Mouse (Mus musculus): Measurements from ENCODE around the gene Hpcal1. TPM values are rescaled to one million over a fixed set of nuclear protein-coding genes. Genes with fewer than 3 reads are reported as not detected.

Gene Hpcal1
- polyA plus RNA-seq, 1 experiment from 2014 or later: 48.0 TPM

GRCm38 (mm10) chr12:17715720-17716478, 25.2 kb downstream of the Hpcal1 start:
- Histone ChIP-seq H3K36me3 (ENCODE audit: control insufficient read depth, insufficient read depth, low read length) (no peaks in the 10 kb centered on the region), H3K27me3 (ENCODE audit: control insufficient read depth, insufficient read depth, low read length) (no peaks in the 10 kb centered on the region), H3K4me3 (ENCODE audit: low read depth, low read length) (no peak overlapping the region), H3K27ac (ENCODE audit: low read depth, low read length) (no peak overlapping the region), H3K9ac (ENCODE audit: low read depth, low read length) (no peak overlapping the region), H3K4me2 (replicated peaks; ENCODE audit: low read depth, low read length) (no peak overlapping the region), H3K4me1 (replicated peaks; ENCODE audit: control insufficient read depth, insufficient read depth, low read length) (no peaks in the 10 kb centered on the region), H3K9me3 (ENCODE audit: control insufficient read depth, low read length) (no peaks in the 10 kb centered on the region)
- DNase-seq (ENCODE audit: low spot score) (no peak), ATAC-seq (ENCODE audit: low FRiP score) (no peak)
- 95% methylated on average over 4 of the region's 4 CpGs for WGBS

GRCm38 (mm10) chr12:17717257-17717656, 26.6 kb downstream of the Hpcal1 start:
- Histone ChIP-seq H3K9ac (ENCODE audit: low read depth, low read length) (no peak overlapping the region), H3K4me3 (ENCODE audit: low read depth, low read length) (no peak overlapping the region), H3K27me3 (ENCODE audit: control insufficient read depth, insufficient read depth, low read length) (no peaks in the 10 kb centered on the region), H3K4me2 (replicated peaks; ENCODE audit: low read depth, low read length) (no peak overlapping the region), H3K27ac (ENCODE audit: low read depth, low read length) (no peak overlapping the region), H3K36me3 (ENCODE audit: control insufficient read depth, insufficient read depth, low read length) (no peaks in the 10 kb centered on the region), H3K9me3 (ENCODE audit: control insufficient read depth, low read length) (no peaks in the 10 kb centered on the region), H3K4me1 (replicated peaks; ENCODE audit: control insufficient read depth, insufficient read depth, low read length) (no peaks in the 10 kb centered on the region)
- DNase-seq (ENCODE audit: low spot score) (no peak), ATAC-seq (ENCODE audit: low FRiP score) (no peak)
- 91% methylated on average over 1 of the region's 1 CpGs for WGBS

- Histone ChIP-seq H3K4me2 (replicated peaks; ENCODE audit: low read depth, low read length) (no peak overlapping the region), H3K9ac (ENCODE audit: low read depth, low read length) (no peak overlapping the region), H3K27ac (ENCODE audit: low read depth, low read length) (no peak overlapping the region), H3K36me3 (ENCODE audit: control insufficient read depth, insufficient read depth, low read length) (no peaks in the 10 kb centered on the region), H3K4me3 (ENCODE audit: low read depth, low read length) (no peak overlapping the region), H3K27me3 (ENCODE audit: control insufficient read depth, insufficient read depth, low read length) (no peaks in the 10 kb centered on the region), H3K4me1 (replicated peaks; ENCODE audit: control insufficient read depth, insufficient read depth, low read length) (no peaks in the 10 kb centered on the region), H3K9me3 (ENCODE audit: control insufficient read depth, low read length) (no peaks in the 10 kb centered on the region)
- DNase-seq (ENCODE audit: low spot score) (no peak), ATAC-seq (ENCODE audit: low FRiP score) (no peak)
- 87% methylated on average over 6 of the region's 6 CpGs for WGBS
Observed at GRCm38 (mm10) chr12:17718146-17718545, 27.5 kb downstream of the Hpcal1 start.

- DNase-seq (ENCODE audit: low spot score): no peak
- peaks cover under 1% of the 10 kb centered on the region for H3K4me1 ChIP-seq (replicated peaks; ENCODE audit: control insufficient read depth, insufficient read depth, low read length)
- ATAC-seq (ENCODE audit: low FRiP score): no peak
- no peaks in the 10 kb centered on the region for H3K27me3 ChIP-seq (ENCODE audit: control insufficient read depth, insufficient read depth, low read length)
- H3K4me2 ChIP-seq (replicated peaks; ENCODE audit: low read depth, low read length): no peak overlapping the region
- H3K9ac ChIP-seq (ENCODE audit: low read depth, low read length): no peak overlapping the region
- H3K9me3 ChIP-seq (ENCODE audit: control insufficient read depth, low read length): no peaks in the 10 kb centered on the region
- no peaks in the 10 kb centered on the region for H3K36me3 ChIP-seq (ENCODE audit: control insufficient read depth, insufficient read depth, low read length)
- no peak overlapping the region for H3K27ac ChIP-seq (ENCODE audit: low read depth, low read length)
- no peak overlapping the region for H3K4me3 ChIP-seq (ENCODE audit: low read depth, low read length)
Observed at GRCm38 (mm10) chr12:17721058-17721457, 30.4 kb downstream of the Hpcal1 start.

- no peaks in the 10 kb centered on the region for H3K36me3 ChIP-seq (ENCODE audit: control insufficient read depth, insufficient read depth, low read length)
- H3K4me2 ChIP-seq (replicated peaks; ENCODE audit: low read depth, low read length): no peak overlapping the region
- H3K4me1 ChIP-seq (replicated peaks; ENCODE audit: control insufficient read depth, insufficient read depth, low read length): peaks cover 9% of the 10 kb centered on the region
- no peak overlapping the region for H3K9ac ChIP-seq (ENCODE audit: low read depth, low read length)
- WGBS: 93% methylated on average over 13 of the region's 13 CpGs
- ATAC-seq (ENCODE audit: low FRiP score): no peak
- H3K4me3 ChIP-seq (ENCODE audit: low read depth, low read length): no peak overlapping the region
- no peaks in the 10 kb centered on the region for H3K27me3 ChIP-seq (ENCODE audit: control insufficient read depth, insufficient read depth, low read length)
- H3K27ac ChIP-seq (ENCODE audit: low read depth, low read length): no peak overlapping the region
- no peak for DNase-seq (ENCODE audit: low spot score)
- no peaks in the 10 kb centered on the region for H3K9me3 ChIP-seq (ENCODE audit: control insufficient read depth, low read length)
Observed at GRCm38 (mm10) chr12:17722452-17723181, 32.0 kb downstream of the Hpcal1 start.

- ATAC-seq (ENCODE audit: low FRiP score): no peak
- no peak for DNase-seq (ENCODE audit: low spot score)
- no peak overlapping the region for H3K4me3 ChIP-seq (ENCODE audit: low read depth, low read length)
- H3K9me3 ChIP-seq (ENCODE audit: control insufficient read depth, low read length): no peaks in the 10 kb centered on the region
- H3K36me3 ChIP-seq (ENCODE audit: control insufficient read depth, insufficient read depth, low read length): no peaks in the 10 kb centered on the region
- H3K4me2 ChIP-seq (replicated peaks; ENCODE audit: low read depth, low read length): no peak overlapping the region
- no peak overlapping the region for H3K27ac ChIP-seq (ENCODE audit: low read depth, low read length)
- H3K27me3 ChIP-seq (ENCODE audit: control insufficient read depth, insufficient read depth, low read length): no peaks in the 10 kb centered on the region
- 79% methylated on average over 1 of the region's 1 CpGs for WGBS
- no peak overlapping the region for H3K9ac ChIP-seq (ENCODE audit: low read depth, low read length)
- H3K4me1 ChIP-seq (replicated peaks; ENCODE audit: control insufficient read depth, insufficient read depth, low read length): peaks cover 9% of the 10 kb centered on the region
Observed at GRCm38 (mm10) chr12:17723182-17723570, 32.5 kb downstream of the Hpcal1 start.

- H3K4me1 ChIP-seq (replicated peaks; ENCODE audit: control insufficient read depth, insufficient read depth, low read length): peaks cover 9% of the 10 kb centered on the region
- no peak overlapping the region for H3K9ac ChIP-seq (ENCODE audit: low read depth, low read length)
- H3K4me3 ChIP-seq (ENCODE audit: low read depth, low read length): no peak overlapping the region
- H3K27me3 ChIP-seq (ENCODE audit: control insufficient read depth, insufficient read depth, low read length): no peaks in the 10 kb centered on the region
- no peaks in the 10 kb centered on the region for H3K36me3 ChIP-seq (ENCODE audit: control insufficient read depth, insufficient read depth, low read length)
- ATAC-seq (ENCODE audit: low FRiP score) (no peak), DNase-seq (ENCODE audit: low spot score) (no peak)
- no peak overlapping the region for H3K27ac ChIP-seq (ENCODE audit: low read depth, low read length)
- 69% methylated on average over 6 of the region's 6 CpGs for WGBS
- no peaks in the 10 kb centered on the region for H3K9me3 ChIP-seq (ENCODE audit: control insufficient read depth, low read length)
- no peak overlapping the region for H3K4me2 ChIP-seq (replicated peaks; ENCODE audit: low read depth, low read length)
Observed at GRCm38 (mm10) chr12:17723999-17724398, 33.3 kb downstream of the Hpcal1 start.

GRCm38 (mm10) chr12:17724412-17725090, 33.9 kb downstream of the Hpcal1 start:
- no peak overlapping the region for H3K4me2 ChIP-seq (replicated peaks; ENCODE audit: low read depth, low read length)
- H3K4me1 ChIP-seq (replicated peaks; ENCODE audit: control insufficient read depth, insufficient read depth, low read length): peaks cover 9% of the 10 kb centered on the region
- no peak overlapping the region for H3K4me3 ChIP-seq (ENCODE audit: low read depth, low read length)
- no peaks in the 10 kb centered on the region for H3K36me3 ChIP-seq (ENCODE audit: control insufficient read depth, insufficient read depth, low read length)
- no peaks in the 10 kb centered on the region for H3K27me3 ChIP-seq (ENCODE audit: control insufficient read depth, insufficient read depth, low read length)
- no peak for DNase-seq (ENCODE audit: low spot score)
- H3K9me3 ChIP-seq (ENCODE audit: control insufficient read depth, low read length): no peaks in the 10 kb centered on the region
- H3K9ac ChIP-seq (ENCODE audit: low read depth, low read length): no peak overlapping the region
- ATAC-seq (ENCODE audit: low FRiP score): no peak
- 67% methylated on average over 3 of the region's 3 CpGs for WGBS
- no peak overlapping the region for H3K27ac ChIP-seq (ENCODE audit: low read depth, low read length)

Data from hindbrain, embryonic 11.5 days (tissue).